Mouse (Mus musculus): ENCODE data around the gene Sfrp4.
A peak's percentile ranks its signal among the peaks of the same experiment; 100 is the strongest.
"Not testable (repeated sequence)": the region's sequence is repeated elsewhere in the genome, so short reads cannot be mapped to it uniquely, and the experiment has no call there.

The Sfrp4 gene

DNA sequence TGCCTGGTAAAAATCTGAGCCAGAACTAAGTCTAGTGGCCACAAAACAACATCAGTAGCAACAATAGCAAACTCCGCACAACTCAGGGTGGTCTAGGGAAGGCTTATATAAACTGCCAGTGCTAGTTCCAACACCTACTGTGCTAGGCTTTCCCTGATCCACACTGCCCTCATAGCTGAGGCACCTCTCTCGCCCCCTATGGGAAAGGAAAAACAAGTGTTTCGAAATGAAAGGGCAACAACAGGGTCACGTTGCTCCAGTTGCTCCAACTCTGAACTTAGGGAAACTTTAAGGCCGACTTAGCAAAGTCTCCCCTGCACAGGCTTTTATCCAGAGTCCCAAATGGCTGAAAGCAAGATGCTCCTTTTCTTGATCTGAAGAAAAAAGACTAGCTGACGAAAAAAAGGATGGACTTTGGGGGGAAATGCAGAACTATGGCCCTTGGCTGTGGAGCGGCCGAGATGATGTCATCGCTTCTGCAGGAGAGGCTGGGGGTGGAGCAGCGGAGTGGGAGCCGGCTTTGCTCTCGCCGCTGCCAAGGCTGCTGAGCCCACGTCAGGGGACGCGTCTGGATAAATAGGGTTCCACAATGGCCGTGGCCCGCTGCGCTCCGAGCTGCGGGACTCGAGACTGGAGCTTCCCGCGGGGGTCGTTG lies at the start of gene Sfrp4:
Gene Sfrp4, plus strand, starts transcription at position 532 of the 655 bp plus-strand sequence.
- DNase-seq (ENCODE audit: low spot score): peak; percentile 11

DNA sequence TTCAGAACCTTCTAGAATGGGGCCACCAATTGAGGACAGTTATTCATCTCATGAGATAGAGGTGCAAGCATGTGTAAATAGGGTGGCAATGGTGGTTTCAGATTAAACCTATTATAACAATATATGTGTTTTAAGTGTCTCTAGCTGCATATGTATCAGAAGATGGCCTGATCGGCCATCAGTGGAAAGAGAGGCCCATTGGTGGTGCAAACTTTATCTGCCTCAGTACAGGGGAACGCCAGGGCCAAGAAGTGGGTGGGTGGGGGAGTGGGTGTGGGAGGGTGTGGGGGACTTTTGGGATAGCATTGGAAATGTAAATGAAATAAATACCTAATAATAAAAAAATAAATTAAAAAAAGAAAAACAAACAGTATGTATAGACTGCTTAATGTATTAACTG lies 48.2 kb upstream of the Sfrp4 start:
- DNase-seq (ENCODE audit: low spot score): not testable (repeated sequence)

DNA sequence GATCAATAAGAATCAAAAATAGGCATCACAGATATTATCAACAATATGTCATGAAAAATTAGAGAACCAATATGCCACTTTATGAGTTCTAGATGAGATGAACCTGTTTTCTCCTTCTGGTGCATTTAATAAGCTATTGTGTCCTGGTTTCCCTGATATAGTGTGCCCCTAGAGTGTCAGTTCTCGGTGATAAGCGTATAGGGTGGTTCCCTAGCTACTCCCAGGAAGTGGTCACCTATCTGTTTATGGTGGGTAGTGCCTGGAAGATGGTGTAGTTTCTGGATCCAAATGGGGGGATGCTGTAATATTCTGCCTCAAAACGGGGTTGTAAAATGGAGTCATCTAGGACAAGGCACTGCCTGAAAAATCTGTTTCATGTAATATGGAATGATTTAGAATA lies 47.0 kb upstream of the Sfrp4 start:
- no peak for DNase-seq (ENCODE audit: low spot score)

DNA sequence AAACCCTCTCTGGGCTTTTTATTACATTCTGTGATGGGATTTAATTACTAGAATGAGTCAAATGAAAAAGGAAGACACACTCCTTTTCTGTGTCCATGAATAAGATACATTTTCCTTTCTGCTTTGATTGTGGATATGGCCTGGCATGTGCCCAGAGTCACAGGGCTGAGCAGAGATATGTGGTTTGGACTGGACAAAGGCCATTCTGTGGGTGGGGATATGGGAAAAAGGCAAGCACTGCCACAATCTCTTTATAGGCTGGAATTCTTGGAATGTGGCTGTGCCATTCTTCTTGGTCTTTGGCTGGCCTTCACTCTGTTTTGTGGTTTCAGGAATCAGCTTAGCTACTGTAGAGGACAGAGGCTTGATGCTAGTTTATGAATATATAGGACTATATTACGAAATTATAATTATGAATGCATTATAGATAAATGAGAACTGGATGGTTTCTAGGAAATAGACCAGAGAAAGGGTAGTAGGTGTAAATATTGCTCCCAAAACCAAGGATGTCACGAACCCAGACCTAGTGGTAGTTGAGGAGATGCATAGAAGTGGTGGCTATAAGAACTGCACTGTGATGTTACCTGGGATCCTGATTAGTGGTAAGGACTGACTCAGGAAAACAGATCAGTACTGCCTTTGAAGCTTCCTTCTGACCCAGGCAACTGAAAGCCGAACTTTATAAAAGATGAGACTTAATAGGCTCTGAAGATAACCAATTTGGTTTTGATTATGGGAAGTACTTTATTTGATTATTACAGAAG lies 31.7 kb upstream of the Sfrp4 start:
- DNase-seq (ENCODE audit: low spot score): no peak

DNA sequence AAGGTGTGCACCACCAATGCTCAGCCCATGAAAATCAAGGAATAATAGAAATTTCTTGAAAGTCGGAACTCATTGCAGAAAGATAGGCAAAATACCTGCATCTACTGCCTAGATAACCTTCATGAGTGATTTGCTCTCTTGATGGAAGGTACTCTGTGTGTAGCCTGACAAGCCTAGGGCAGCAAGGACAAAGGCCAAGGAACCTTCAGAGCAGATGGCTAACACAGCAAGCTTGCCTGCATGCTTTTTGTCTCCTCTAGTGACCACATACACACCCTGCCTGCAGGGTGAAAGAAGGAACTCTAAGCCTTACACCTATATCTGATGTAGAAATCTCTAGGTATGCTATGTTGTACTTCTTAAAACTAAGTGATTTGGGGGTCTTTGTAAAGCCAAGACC lies 27.8 kb upstream of the Sfrp4 start:
- DNase-seq (ENCODE audit: low spot score): no peak

DNA sequence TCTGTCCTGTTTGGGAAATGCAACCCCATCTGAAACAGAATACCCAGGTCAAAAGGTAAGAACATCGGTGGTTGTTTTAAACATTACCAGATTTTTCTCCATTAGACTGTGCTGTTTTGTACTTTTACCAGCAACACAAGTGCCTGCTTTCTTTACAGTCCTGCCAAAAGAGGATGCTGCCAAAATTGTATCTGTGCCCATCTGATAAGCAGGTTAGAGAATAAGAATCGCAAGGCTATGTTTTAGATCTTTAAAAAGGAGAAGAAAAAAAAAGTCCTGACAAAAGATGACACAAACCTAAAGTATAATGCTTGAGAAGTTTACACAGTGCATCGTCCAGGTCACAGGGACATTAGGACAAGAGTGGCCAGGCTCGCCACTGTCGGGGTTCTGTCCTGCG lies 23.7 kb upstream of the Sfrp4 start:
- no peak for DNase-seq (ENCODE audit: low spot score)

DNA sequence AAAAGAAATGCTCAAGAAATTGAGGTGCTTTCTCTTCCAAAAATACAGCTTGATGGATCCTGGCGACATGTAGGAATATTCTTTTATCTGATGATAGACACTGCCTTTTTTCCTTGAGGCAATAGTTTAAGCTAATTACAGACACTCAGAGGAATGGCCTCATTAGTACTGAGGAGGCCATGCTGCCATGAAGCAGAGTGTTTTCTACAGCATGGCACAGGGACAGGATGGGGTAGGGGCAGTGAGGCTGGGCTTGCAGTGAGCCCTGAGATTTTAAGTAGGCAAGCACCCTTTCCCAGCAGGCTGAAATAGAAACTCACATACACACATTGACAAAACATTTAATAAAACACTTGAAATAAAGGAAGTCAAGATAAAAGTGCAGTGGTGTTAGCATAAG lies 20.4 kb upstream of the Sfrp4 start:
- no peak for DNase-seq (ENCODE audit: low spot score)

DNA sequence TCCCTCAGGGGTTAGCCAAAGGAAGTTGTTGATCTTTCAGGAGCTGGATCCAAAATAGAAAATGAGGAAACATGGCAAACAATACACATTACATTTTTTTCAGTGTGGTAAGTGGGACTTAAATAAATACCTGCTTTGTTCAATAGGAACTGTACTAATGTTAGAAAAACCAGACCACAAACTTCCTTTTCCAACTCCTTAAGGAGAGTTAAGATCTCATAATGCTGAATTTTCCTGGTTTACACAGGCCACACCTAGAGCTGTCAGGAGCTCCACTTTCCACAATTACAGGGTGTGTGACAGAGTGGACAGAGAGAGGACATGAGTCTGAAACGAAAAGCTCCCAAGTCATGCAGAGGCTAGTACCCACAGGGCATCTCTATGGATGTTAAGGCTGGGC lies 19.2 kb upstream of the Sfrp4 start:
- DNase-seq (ENCODE audit: low spot score): no peak

DNA sequence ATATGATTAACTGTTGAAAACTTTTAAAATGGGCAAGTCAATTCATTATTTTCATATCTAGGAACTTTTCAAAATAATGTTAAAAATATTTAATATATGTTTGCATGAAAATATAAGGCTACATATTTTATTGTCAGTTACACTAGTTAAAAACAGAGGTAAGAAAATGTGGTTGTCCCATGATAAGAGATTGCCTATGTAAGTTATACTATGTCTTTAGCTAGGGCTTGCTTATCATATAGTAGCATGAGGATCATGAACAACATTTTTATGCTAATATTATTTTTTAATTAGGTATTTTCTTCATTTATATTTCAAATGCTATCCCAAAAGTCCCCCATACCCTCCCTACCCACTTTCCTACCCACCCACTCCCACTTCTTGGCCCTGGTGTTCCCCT lies 18.0 kb upstream of the Sfrp4 start:
- no peak for DNase-seq (ENCODE audit: low spot score)

DNA sequence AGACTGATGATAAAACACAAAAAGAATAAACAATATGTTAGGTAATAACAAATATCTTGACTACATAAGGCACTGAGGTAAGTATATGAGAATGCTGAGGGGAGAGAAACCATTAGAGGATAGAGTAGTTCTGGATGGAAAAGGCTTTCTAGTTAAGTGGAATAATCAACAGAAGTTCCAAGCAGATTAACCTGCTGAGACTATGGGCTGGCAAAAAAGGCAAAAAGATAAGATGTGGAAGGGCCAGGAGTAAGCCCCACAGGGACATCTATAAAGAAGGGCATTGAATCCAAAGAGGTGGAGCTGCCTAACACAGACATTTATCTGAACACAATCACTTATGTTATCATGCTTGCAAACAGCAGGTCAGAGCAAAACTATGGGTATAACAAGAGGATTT lies 14.8 kb upstream of the Sfrp4 start:
- DNase-seq (ENCODE audit: low spot score): no peak

DNA sequence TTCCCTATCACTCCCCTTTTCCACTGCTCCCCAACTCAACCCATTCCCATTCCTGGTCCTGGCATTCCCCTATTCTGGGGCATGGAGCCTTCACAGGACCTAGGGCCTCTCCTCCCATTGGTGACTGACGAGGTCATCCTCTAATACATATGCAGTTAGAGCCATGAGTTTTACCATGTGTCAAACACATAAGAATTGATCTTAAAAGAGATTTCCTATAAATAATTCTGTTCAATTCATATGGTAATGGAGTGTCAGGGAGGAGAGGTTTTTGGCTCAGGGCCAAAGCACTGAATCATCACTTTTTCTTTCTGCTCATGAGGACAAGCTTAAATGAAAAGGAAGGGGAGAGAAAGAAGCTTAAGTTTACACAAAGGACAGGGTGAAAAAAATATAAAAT lies 10.6 kb upstream of the Sfrp4 start:
- no peak for DNase-seq (ENCODE audit: low spot score)

DNA sequence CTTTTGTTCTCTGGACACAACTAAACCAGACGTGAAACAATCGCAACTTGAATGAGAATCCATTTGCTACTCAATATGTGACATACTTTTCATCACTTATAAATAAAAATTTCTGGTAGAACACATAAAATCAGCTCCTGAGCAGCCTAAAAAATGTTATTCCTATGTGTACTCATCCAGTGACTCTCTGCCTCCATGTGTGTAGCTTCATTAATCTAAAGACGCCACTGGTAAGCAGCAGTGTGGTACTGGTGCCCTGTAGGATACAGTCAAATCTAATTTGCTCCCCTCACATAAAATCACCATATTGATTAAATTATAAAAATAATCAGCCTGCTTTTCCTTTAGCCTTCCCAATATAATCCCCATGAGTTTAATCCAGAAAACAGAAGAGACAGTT lies 9.9 kb upstream of the Sfrp4 start:
- no peak for DNase-seq (ENCODE audit: low spot score)

DNA sequence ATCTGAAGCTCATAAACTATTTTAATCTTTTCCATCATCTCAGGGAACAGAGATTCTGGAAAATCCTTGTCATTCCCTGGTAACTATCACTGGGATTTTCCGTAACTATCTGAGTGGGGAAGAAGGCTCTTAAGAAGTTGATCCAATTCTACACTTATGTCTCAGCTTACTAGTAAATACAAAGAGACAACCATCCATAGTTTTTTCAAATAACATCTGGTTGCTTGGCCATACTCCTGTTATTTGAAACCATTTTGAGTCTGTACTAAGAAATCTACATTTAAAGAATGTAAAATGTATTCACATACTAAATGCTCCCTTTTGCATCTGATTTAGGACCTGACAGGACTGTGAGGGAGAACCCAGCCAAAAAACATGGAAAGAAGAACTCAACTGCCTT lies 9.5 kb upstream of the Sfrp4 start:
- no peak for DNase-seq (ENCODE audit: low spot score)

DNA sequence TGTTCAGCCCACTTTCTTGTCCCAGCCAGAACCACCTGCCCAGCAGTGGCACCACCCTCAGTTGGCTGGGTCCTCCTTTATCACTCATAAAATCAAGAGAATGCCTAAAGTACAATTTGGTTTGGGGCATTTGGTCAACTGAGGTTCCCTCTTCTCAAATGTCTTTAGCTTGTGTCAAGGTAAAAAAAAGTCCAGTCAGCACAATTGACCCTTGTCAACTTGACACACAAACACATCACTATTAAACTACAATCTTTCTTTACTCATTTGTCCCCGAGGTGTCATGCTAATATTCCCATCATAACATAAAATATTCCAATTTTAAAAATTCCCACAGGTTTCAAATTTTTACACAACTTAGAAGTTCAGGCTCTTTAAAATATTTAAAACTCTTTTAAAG lies 8.6 kb upstream of the Sfrp4 start:
- DNase-seq (ENCODE audit: low spot score): no peak

DNA sequence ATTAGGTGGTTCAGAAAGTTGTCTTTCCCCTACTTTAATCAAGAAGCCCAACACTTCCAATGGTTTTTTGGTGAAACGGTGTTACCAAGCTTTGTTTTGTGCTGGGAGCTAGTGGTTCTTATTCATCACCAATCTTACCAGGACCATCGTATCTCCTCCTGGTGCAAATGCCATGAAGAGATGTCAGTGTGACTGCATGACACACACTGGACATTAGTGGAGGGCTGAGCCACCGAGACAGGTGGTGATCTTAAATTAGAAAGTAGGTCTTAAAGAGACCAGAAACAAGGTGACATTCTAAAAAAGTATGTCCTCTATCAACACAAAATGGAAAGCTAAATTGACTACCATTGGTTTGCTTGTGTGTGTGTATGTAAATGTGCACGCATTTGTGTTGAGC lies 4.8 kb upstream of the Sfrp4 start:
- no peak for DNase-seq (ENCODE audit: low spot score)

DNA sequence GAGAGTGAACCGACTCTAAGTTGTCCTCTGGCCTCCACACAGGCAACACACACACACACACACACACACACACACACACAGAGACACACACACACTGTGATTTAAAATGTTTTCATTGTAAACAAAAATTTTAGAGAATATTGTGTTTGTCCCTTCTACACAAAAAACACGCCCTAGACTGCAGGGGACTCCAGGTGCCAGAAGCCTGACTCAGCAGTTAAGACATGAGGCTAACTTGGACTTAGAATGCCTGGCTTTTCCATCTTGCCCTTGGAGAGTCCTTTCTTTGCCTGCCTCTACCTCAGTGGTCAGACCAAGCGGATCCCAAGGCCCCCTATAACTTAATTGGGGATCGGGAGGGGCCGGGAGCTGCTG lies 4.1 kb upstream of the Sfrp4 start:
- no peak for DNase-seq (ENCODE audit: low spot score)

DNA sequence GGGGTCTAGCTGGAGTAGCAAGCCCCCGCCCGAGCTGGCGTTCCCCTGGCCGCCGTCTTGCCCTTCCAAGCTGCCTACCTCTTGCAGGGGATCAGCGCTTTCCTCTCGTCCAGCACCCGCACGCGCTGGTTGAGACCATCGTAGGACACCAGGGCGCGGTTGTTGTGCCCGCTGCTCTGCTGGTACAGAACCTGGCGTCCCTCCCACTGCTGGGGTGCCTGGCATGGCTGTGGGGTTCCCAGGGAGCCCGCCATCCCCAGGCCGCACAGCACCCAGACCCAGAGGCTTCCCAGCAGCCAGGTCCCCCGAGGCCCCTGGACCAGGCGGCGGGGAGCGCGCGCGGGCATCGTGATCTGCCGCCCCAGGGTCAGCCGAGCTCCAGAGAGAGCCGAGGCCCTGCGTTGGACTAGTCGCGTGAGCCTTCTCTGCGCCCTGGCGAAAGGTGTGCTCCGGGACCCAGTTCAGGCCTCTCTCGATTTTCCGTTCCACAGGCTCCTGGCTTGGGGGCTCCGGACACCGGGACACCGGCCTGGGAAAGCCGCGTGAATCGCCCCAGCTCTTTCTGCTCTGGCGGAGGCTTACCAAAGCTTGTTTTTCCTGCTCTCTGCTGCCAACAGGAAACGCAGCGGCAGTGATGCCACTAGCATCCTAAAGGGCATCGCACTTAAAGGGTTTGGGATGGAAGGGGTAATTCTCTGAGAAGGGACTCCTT lies 3.5 kb upstream of the Sfrp4 start, which contains the start of gene Epdr1:
Gene Epdr1, minus strand, starts transcription at position 712 of the 712 bp plus-strand sequence.
- peak; percentile 41 for DNase-seq (ENCODE audit: low spot score)

DNA sequence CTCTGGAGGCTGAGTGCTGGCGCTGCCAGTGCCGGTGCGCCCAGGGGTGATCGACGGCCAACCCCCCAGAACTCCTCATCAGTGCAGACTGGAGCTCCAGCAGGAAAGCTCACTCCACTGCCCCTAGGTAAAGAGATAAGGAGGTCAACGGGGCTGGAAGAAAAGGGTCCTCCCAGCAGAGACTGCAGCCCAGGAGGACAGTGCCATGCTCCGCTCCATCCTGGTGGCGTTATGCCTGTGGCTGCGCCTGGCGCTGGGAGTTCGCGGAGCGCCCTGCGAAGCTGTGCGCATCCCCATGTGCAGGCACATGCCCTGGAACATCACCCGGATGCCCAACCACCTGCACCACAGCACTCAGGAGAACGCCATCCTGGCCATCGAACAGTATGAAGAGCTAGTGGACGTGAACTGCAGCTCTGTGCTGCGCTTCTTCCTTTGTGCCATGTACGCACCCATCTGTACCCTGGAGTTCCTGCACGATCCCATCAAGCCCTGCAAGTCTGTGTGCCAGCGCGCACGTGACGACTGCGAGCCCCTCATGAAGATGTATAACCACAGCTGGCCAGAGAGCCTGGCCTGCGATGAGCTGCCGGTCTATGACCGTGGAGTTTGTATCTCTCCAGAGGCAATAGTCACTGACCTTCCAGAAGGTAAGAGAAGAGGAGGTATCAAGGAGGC lies 463 bp downstream of the Sfrp4 start:
- DNase-seq (ENCODE audit: low spot score): no peak

DNA sequence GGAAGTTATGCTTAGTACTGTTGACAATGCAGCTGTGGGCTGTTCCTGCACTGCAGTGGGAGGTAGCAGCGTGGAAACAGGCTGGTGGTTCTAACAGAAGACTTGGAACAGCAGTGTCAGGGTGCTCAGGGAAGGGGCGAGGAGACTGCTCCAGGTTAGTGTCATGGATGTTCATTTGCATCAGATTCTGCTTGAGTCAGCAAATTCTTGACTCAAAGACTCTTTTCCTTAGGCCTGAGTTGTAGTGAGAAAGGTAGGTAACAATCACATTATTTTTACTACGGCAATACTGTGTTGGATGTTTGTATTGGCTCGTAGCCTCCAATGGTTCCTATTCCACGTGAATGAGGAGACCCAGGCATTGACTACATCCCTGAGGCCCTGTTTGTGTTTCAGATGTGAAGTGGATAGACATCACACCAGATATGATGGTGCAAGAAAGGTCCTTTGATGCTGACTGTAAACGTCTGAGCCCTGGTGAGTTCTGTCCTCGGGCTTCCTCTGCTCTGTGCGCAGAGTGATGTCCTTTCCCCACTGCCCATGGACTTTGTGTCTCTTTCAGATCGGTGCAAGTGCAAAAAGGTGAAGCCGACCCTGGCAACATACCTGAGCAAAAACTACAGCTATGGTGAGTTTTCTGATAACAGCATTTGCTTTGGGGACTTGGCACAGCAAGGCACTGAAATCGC lies 1.9 kb downstream of the Sfrp4 start:
- DNase-seq (ENCODE audit: low spot score): no peak

DNA sequence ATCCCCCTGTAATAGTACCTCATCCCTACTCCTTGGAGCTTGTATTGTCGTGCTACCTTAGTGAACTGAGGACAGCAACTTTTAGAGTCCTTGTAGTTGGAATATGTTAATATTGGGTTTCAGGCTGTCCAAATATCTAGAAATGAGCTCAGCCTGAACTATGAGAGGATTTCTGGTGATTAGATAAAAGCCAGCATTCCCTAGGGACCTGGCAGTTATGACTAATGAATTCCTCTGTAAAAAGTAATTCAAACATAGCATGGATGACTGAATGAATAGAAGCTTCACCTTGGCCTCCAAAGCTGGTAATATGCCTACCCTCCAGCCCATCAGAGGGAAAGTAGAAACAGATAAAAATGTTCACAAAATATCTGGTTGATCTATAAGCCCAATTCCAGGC lies 3.6 kb downstream of the Sfrp4 start:
- no peak for DNase-seq (ENCODE audit: low spot score)

DNA sequence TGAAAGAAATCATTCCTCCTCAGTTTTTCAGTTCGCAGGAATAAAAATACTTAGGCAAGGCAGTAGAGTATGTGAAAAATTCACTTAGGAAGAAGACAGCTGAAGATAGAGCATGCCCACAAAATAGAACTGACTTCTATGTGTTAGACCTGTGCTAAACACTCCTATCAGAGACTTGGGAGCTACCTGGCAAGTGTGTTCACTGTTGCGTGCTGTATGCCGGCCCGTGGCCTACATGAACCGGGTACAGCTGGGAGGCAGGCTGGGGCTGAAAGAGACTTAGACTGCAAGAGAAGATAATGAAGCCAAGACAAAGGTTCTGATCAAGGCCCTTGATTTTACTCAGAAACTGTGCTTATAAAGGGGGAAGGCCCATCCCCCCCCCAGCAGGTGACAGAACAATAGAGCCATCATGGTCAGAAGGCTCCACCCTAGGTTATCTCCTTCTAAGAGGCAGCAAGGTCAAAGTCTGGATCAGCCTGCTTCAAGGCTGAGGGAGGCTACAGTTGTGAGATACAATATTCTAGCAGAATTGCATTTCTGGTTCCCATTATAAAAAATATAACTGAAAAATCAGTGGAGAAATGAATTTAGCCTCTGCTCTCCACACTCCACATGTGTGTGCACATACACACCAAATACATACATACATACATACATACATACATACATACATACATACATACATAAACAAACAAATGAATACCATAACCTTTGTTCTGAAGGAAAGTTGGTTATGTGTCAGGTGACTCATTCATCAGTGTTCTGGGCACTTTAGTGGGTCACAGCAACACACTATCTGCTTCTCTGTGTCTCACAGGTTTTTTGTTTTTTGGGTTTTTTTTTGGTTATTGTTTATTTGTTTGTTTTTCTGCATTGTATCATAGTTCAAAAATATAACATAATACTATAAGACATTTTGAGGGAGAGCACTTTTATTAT lies 8.1 kb downstream of the Sfrp4 start:
- DNase-seq (ENCODE audit: low spot score): no peak
